Mouse (Mus musculus) limb, embryonic 14.5 days (tissue): ENCODE results near the gene Olfr1380. TPM values are rescaled to one million over a fixed set of nuclear protein-coding genes. Genes with fewer than 3 reads are reported as not detected.
"Not testable (repeated sequence)": the region's sequence is repeated elsewhere in the genome, so short reads cannot be mapped to it uniquely, and the experiment has no call there.

ENCODE experiments used
- ATAC-seq: fragments of 200-750 bp; cut with Nextera tagmentation; 2 replicates; pipeline ENCODE4 v1.8.0; 2017; ENCODE audit warnings: low read depth, moderate number of reproducible peaks, moderate TSS enrichment; ENCODE audit not compliant: low FRiP score
- DNase-seq: peaks from one replicate; pipeline ENCODE4 v3.0.0-alpha.2; 2015; ENCODE audit warnings: low spot score
- H3K27ac ChIP-seq: fragments of 300-500 bp; sonication (generic); replicated peaks from 2 replicates; pipeline ENCODE4 v1.5.1; 2014; ENCODE audit warnings: low read depth, mild to moderate bottlenecking, low read length, moderate library complexity, mixed read lengths
- H3K27me3 ChIP-seq: fragments of 300-500 bp; sonication (generic); 2 replicates; pipeline ENCODE4 v1.6.1; 2014; ENCODE audit warnings: low read length, mixed read lengths; ENCODE audit not compliant: control insufficient read depth, insufficient read depth
- H3K36me3 ChIP-seq: fragments of 300-500 bp; sonication (generic); 2 replicates; pipeline ENCODE4 v1.6.1; 2014; ENCODE audit warnings: mild to moderate bottlenecking, low read length, moderate library complexity, mixed read lengths; ENCODE audit not compliant: control insufficient read depth, insufficient read depth
- H3K4me1 ChIP-seq: fragments of 300-500 bp; sonication (generic); 2 replicates; pipeline ENCODE4 v1.6.1; 2014; ENCODE audit warnings: antibody characterized with exemption, low read length, mixed read lengths; ENCODE audit not compliant: control insufficient read depth, insufficient read depth
- H3K4me2 ChIP-seq: fragments of 300-500 bp; sonication (generic); replicated peaks from 2 replicates; pipeline ENCODE4 v1.6.1; 2014; ENCODE audit warnings: low read depth, mild to moderate bottlenecking, low read length, moderate library complexity; ENCODE audit not compliant: severe bottlenecking
- H3K4me3 ChIP-seq: fragments of 300-500 bp; sonication (generic); replicated peaks from 2 replicates; pipeline ENCODE4 v1.5.1; 2014; ENCODE audit warnings: low read length
- H3K9ac ChIP-seq: fragments of 300-500 bp; sonication (generic); 2 replicates; pipeline ENCODE4 v1.6.1; 2014; ENCODE audit warnings: mild to moderate bottlenecking, low read depth, low read length, moderate library complexity; ENCODE audit not compliant: severe bottlenecking
- H3K9me3 ChIP-seq: fragments of 300-500 bp; sonication (generic); 2 replicates; pipeline ENCODE4 v1.6.1; 2016; ENCODE audit warnings: low read length; ENCODE audit not compliant: control insufficient read depth
- POLR2A ChIP-seq: fragments of 200-500 bp; IDR thresholded peaks from 2 replicates; pipeline ENCODE4 v1.8.0; 2012; ENCODE audit warnings: inconsistent platforms, mild to moderate bottlenecking, moderate library complexity, borderline replicate concordance; ENCODE audit not compliant: insufficient read depth, insufficient read length; ENCODE audit errors: extremely low read depth
- WGBS: fragments of 180-500 bp; shearing (Covaris S2); extraction: QIAGEN DNeasy Blood & Tissue Kit; methylation state at CpG from one replicate; pipeline ENCODE4 v1.1.7; 2014; 5-methylcytosine and 5-hydroxymethylcytosine counted together
- polyA plus RNA-seq, 2 experiments: library from polyadenylated mRNA; depleted of rRNA in 1 of 2; stranded (reverse) in 1 of 2; unstranded in 1 of 2; fragments of >200 nt; fragmentation: Nextera tagmentation in 1 of 2; extraction: Ambion mirVana in 1 of 2; gene quantifications; 2 replicates each; pipeline versions ENCODE4 v1.2.1 to v1.2.3; 2012 to 2014

Olfr1380 gene
- not detected in 2 replicates for polyA plus RNA-seq (2012; rRNA removed)
- polyA plus RNA-seq (2014; fragmentation: Nextera tagmentation; extraction: Ambion mirVana) = not detected in 2 replicates

GRCm38 (mm10) chr11:49556578-49556977 lies at the start of gene Olfr1380:
Gene Olfr1380, plus strand, starts transcription at chr11:49556878.
- WGBS = 79% methylated on average over 5 of the region's 5 CpGs

GRCm38 (mm10) chr11:49518086-49518485 lies 38.6 kb upstream of the Olfr1380 start:
- Histone ChIP-seq H3K4me3 (no peak overlapping the region), H3K4me1 (no peaks in the 10 kb centered on the region), H3K9ac (no peak overlapping the region), H3K9me3 (no peaks in the 10 kb centered on the region), H3K4me2 (no peak overlapping the region), H3K27ac (no peak overlapping the region), H3K36me3 (no peaks in the 10 kb centered on the region), H3K27me3 (no peaks in the 10 kb centered on the region)
- 66% methylated on average over 5 of the region's 5 CpGs for WGBS
- TF ChIP-seq POLR2A = no peak
- no peak for ATAC-seq
- no peak for DNase-seq

More at GRCm38 (mm10) chr11:49556578-49556977, at the start of gene Olfr1380:
- H3K4me3 ChIP-seq, ATAC-seq, DNase-seq, H3K9me3 ChIP-seq, H3K4me1 ChIP-seq, H3K36me3 ChIP-seq, H3K4me2 ChIP-seq, H3K27ac ChIP-seq, H3K27me3 ChIP-seq, H3K9ac ChIP-seq: not testable (repeated sequence)

GRCm38 (mm10) chr11:49519348-49519747 lies 37.3 kb upstream of the Olfr1380 start, which contains the start of gene Olfr1383:
Gene Olfr1383, plus strand, starts transcription at chr11:49519648.
- H3K4me3 ChIP-seq = no peak within 1 kb of the TSS
- H3K4me2 ChIP-seq = no peak within 1 kb of the TSS
- H3K27me3 ChIP-seq = no peaks in the 10 kb centered on the region
- no peak for ATAC-seq
- no peak within 1 kb of the TSS for H3K9ac ChIP-seq
- DNase-seq = no peak
- H3K36me3 ChIP-seq = no peaks in the 10 kb centered on the region
- H3K4me1 ChIP-seq = no peaks in the 10 kb centered on the region
- no peak within 1 kb of the TSS for H3K27ac ChIP-seq
- no peaks in the 10 kb centered on the region for H3K9me3 ChIP-seq
- no peak for TF ChIP-seq POLR2A

GRCm38 (mm10) chr11:49527947-49528346 lies 28.7 kb upstream of the Olfr1380 start, which contains the start of gene Olfr1382:
Gene Olfr1382, plus strand, starts transcription at chr11:49528247.
- Histone ChIP-seq H3K27me3 (no peaks in the 10 kb centered on the region), H3K4me2 (no peak within 1 kb of the TSS), H3K36me3 (no peaks in the 10 kb centered on the region), H3K4me3 (no peak within 1 kb of the TSS), H3K4me1 (no peaks in the 10 kb centered on the region), H3K9me3 (no peaks in the 10 kb centered on the region), H3K27ac (no peak within 1 kb of the TSS), H3K9ac (no peak within 1 kb of the TSS)
- DNase-seq = no peak
- ATAC-seq = no peak
- WGBS = 80% methylated on average over 3 of the region's 3 CpGs
- TF ChIP-seq POLR2A = no peak

- H3K27ac ChIP-seq = no peak overlapping the region
- ATAC-seq = no peak
Observed at GRCm38 (mm10) chr11:49532761-49533160, 23.9 kb upstream of the Olfr1380 start.

GRCm38 (mm10) chr11:49536631-49537030 lies 20.0 kb upstream of the Olfr1380 start:
- not testable (repeated sequence) for H3K4me3 ChIP-seq, H3K36me3 ChIP-seq, DNase-seq, H3K9ac ChIP-seq, H3K27me3 ChIP-seq, H3K4me1 ChIP-seq, ATAC-seq, H3K27ac ChIP-seq, H3K9me3 ChIP-seq, H3K4me2 ChIP-seq
- 89% methylated on average over 2 of the region's 2 CpGs for WGBS

More at GRCm38 (mm10) chr11:49532761-49533160, 23.9 kb upstream of the Olfr1380 start:
- no peak for DNase-seq
- no peak overlapping the region for H3K9ac ChIP-seq
- TF ChIP-seq POLR2A = no peak
- no peaks in the 10 kb centered on the region for H3K9me3 ChIP-seq
- no peaks in the 10 kb centered on the region for H3K27me3 ChIP-seq
- no peak overlapping the region for H3K4me3 ChIP-seq
- H3K4me1 ChIP-seq = no peaks in the 10 kb centered on the region
- H3K36me3 ChIP-seq = no peaks in the 10 kb centered on the region
- H3K4me2 ChIP-seq = no peak overlapping the region

- not testable (repeated sequence) for H3K27me3 ChIP-seq, H3K9me3 ChIP-seq, DNase-seq, H3K27ac ChIP-seq, H3K4me1 ChIP-seq, H3K4me2 ChIP-seq, ATAC-seq, H3K9ac ChIP-seq, H3K4me3 ChIP-seq, H3K36me3 ChIP-seq
- WGBS = 81% methylated on average over 3 of the region's 3 CpGs
Observed at GRCm38 (mm10) chr11:49543149-49543548, 13.5 kb upstream of the Olfr1380 start, which contains the start of gene Olfr1381. Gene Olfr1381, plus strand, starts transcription at chr11:49543449.

- WGBS = 87% methylated on average over 3 of the region's 3 CpGs
- not testable (repeated sequence) for H3K9ac ChIP-seq, H3K4me3 ChIP-seq, H3K27ac ChIP-seq, H3K4me1 ChIP-seq, H3K4me2 ChIP-seq, DNase-seq, H3K36me3 ChIP-seq, H3K27me3 ChIP-seq, ATAC-seq, H3K9me3 ChIP-seq
Observed at GRCm38 (mm10) chr11:49554033-49554432, 2.6 kb upstream of the Olfr1380 start.
